Mouse (Mus musculus) ovary, postnatal 10 days (tissue): ENCODE data around the gene Pum1.
A peak's percentile ranks its signal among the peaks of the same experiment; 100 is the strongest.
"Not testable (repeated sequence)": the region's sequence is repeated elsewhere in the genome, so short reads cannot be mapped to it uniquely, and the experiment has no call there.

Source experiments
- DNase-seq: peaks from one replicate; pipeline ENCODE4 v3.0.0; 2022; ENCODE audit warnings: low spot score

Gene Pum1

GRCm38 (mm10) chr4:130662979-130663725 lies at the start of gene Pum1:
Pum1 (plus strand) TSS chr4:130663321.
- DNase-seq: peak; percentile 62

GRCm38 (mm10) chr4:130629391-130629790 lies 33.7 kb upstream of the Pum1 start:
- DNase-seq: peak; percentile 5

- no peak for DNase-seq
Measured at GRCm38 (mm10) chr4:130630232-130630847, 32.8 kb upstream of the Pum1 start.

GRCm38 (mm10) chr4:130635076-130635475 lies 28.0 kb upstream of the Pum1 start:
- DNase-seq: not testable (repeated sequence)

- DNase-seq: no peak
Measured at GRCm38 (mm10) chr4:130636761-130637160, 26.4 kb upstream of the Pum1 start.

GRCm38 (mm10) chr4:130637488-130638422 lies 25.4 kb upstream of the Pum1 start:
- no peak for DNase-seq

- peak; percentile 2 for DNase-seq
Measured at GRCm38 (mm10) chr4:130640031-130640717, 22.9 kb upstream of the Pum1 start.

GRCm38 (mm10) chr4:130642468-130642867 lies 20.7 kb upstream of the Pum1 start:
- no peak for DNase-seq

- no peak for DNase-seq
Measured at GRCm38 (mm10) chr4:130645426-130645825, 17.7 kb upstream of the Pum1 start.

- DNase-seq: no peak
Measured at GRCm38 (mm10) chr4:130651286-130651685, 11.8 kb upstream of the Pum1 start.

GRCm38 (mm10) chr4:130652546-130652945 lies 10.6 kb upstream of the Pum1 start:
- no peak for DNase-seq

GRCm38 (mm10) chr4:130657820-130658565 lies 5.1 kb upstream of the Pum1 start:
- DNase-seq: no peak

GRCm38 (mm10) chr4:130659470-130659869 lies 3.7 kb upstream of the Pum1 start:
- DNase-seq: no peak

- DNase-seq: no peak
Measured at GRCm38 (mm10) chr4:130660106-130660505, 3.0 kb upstream of the Pum1 start.

GRCm38 (mm10) chr4:130661151-130661550 lies 2.0 kb upstream of the Pum1 start:
- DNase-seq: no peak

GRCm38 (mm10) chr4:130662305-130662704 lies 816 bp upstream of the Pum1 start:
- not testable (repeated sequence) for DNase-seq

GRCm38 (mm10) chr4:130663810-130664401 lies 785 bp downstream of the Pum1 start:
- DNase-seq: peak; percentile 41

GRCm38 (mm10) chr4:130664414-130665029 lies 1.4 kb downstream of the Pum1 start:
- no peak for DNase-seq

GRCm38 (mm10) chr4:130665176-130665575 lies 2.1 kb downstream of the Pum1 start:
- DNase-seq: no peak

GRCm38 (mm10) chr4:130667686-130668085 lies 4.6 kb downstream of the Pum1 start:
- no peak for DNase-seq
